Mouse (Mus musculus) thymus, postnatal 4 days (tissue): ENCODE measurements at regions not wholly inside any gene's neighbourhood (a gene's known extent, or its start where the extent isn't known, plus 50 kb on each side); places are given as distances from the start of the nearest gene placed in this dataset.

Experiments
- DNase-seq: peaks from one replicate; pipeline ENCODE4 v3.0.0; 2021

- DNase-seq: peak; percentile 83
Measured at GRCm38 (mm10) chr16:30008451-30009357, 55.5 kb upstream of the Hes1 start.

- DNase-seq: peak; percentile 27
Measured at GRCm38 (mm10) chr16:30009521-30010186, 54.5 kb upstream of the Hes1 start.

GRCm38 (mm10) chr16:30013123-30013522, 51.1 kb upstream of the Hes1 start:
- no peak for DNase-seq

- peak; percentile 5 for DNase-seq
Measured at GRCm38 (mm10) chr16:30013943-30014342, 50.2 kb upstream of the Hes1 start.
